Mouse (Mus musculus) retina, embryonic 14.5 days (tissue): Measurements from ENCODE around the gene Prok2.

Experiments
- DNase-seq: peaks from one replicate; pipeline ENCODE4 v3.0.0-alpha.2; 2015; ENCODE audit warnings: low spot score

The Prok2 gene

DNA sequence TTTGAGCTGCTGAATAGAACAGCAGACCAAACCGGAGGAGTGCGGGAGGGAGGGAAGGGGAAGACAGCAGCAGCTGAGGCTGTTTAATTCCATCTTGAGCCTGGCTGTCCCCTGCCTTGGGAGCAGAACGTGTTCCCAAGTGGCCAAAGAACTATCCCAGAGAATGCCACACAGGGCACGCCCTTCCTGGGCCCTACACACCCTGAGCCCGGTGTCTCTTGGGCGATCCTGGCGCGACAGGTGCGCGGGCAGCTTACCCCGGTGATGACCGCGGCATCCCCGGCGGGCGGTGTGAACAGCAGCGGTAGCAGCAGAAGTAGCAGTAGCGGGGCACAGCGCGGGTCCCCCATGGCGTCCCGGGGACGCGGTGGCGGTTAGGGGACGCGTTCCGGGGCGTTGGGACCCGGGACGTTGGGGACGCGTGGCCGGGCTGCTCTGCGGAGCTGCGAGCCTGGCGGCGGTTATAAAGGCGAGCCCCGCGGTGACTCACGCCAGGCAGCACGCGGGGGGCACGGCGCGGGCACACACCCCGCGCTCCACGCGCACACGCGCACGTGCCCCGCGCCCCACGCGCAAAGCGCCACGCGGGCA, at the start of gene Prok2:
Gene Prok2 (minus strand): TSS at position 422 of the 591 bp plus-strand sequence.
- DNase-seq, result peak; percentile 45

DNA sequence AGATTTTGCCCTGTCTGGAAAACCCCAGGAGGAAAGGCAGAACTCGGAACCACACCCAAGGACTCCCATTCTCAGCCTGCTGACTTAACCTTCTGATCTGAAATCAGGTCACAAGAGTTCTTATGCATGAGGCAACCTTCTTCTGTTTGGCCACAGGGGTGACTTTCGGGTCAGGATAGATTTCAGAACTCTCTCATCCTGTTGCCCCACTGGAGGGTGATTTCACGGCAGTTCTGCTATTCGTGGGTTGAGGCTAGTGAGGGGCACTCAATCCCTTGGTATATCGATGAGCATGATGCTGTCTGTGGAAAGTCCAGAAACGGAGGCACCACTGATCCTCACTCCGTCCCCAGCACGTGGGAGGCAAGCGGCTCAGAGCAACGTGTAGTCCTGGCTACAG, 48.5 kb upstream of the Prok2 start:
- no peak for DNase-seq

DNA sequence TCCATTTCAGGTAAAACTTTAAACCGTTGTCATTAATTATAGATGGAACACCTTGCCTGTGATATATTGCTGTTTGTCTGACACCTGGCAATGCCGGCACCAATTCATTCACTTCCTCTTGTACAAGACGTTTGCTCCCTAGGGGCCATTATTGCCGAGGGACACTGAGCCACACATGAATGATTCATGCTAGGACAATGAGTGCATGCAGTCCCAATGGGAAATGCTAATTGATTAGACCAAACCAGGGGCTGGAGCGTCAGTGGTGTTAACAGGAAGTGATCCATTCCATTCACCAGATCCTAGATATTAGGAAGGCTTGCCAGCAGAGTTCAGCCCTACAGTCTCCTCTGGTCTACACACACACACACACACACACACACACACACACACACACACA, 42.3 kb upstream of the Prok2 start:
- DNase-seq, result peak; percentile 13

- no peak for DNase-seq
Measured at GRCm38 (mm10) chr6:99764916-99765315, 38.7 kb upstream of the Prok2 start.

DNA sequence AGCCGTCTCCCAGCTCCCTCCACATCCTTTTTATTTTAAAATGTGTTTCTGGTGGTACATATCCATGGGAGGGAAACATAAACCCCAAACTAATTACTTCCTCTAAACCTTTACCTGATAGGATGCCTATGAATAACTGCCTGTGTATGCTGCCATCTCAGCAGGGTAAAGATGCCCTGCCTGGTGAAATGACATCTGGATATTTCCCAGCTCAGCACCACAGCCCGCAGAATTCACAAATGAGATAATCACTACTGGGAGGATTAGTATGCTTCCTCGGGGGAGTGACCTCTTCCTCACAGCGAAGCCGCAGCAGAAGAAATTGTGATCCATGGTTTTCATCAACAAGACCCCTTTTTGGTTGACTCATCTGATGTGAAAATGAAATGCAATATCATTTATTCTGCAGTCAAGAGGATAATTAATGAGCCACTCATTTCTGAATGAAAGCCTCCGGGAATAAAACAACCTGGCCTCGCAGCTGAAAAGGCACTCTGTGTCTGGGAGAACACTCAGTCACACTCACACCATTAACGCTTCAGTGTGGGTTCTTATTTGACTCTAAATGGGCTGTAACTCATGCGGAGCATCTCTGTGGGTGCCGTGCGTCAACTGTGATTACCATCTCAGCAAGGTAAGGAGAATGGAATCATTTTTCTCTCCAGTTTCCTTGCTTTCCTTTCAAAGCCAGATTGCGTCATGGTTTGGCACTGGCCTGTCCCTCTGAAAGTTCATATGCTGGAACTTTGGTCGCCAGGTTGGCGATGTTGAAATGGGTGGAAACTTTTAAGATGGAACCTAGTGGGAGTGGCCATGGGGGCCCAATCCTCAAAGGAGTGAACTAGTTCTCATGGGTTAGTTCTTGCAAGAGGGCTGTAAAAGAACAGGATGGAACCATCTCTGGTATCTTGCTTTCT, 36.1 kb upstream of the Prok2 start:
- peak; percentile 18 for DNase-seq

DNA sequence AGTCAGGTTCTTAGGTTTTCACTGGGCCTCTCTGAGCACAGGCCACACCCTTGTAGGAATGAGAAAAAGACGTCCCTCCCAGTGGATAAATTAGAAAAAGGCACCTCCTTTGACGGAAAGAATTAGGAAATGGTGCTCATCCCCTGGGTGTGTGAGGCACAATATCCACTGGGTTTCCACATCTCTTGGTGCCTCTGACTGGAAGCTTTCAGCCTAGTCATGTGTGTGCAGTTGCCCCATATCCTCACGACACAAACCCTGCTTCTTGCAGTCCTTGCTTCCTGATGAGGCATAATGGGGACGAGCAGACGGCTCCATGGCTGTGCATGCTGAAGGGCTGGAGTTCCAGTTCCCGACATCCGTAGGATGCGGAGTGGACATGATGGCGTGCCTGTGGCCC, 29.9 kb upstream of the Prok2 start:
- DNase-seq, result no peak

DNA sequence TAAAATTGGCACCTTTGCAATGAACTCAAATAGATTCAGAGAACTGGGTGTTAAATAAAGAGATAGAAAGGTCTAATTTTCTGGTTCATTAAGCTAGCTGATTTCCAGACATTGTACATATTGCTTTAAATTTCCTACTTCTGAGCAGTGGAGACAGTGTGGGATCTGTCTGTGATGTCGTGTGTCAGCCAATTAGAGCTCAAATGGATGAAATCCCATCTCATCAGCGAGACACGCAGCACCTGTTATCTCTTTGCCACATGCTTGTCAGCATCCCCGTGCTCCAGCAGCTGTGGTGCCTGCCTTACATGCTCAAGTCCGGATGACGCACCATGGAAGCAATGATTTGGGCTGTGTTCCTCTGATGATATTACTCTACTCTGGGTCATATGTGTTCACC, 25.1 kb upstream of the Prok2 start:
- DNase-seq, result no peak

- no peak for DNase-seq
Measured at GRCm38 (mm10) chr6:99746275-99746674, 20.1 kb upstream of the Prok2 start.

DNA sequence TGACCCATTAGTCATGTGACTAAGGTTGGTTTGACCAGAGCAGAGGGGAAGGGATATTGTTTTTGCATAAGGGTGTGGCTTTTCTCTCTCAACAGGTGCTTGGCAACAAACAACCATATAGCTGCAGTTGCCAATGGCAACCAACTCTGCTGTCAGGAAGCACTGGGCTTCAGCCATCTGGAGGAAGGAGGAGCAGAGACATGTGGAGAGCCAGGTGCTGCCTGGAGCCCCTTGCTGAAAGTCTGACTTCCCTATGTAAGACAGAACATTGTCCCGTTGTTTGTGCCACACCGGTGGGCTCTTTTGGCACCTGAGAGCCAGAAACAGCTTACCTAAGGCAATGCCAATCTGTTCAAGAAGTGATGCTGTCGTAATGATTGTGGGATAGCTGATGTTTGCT, 16.7 kb upstream of the Prok2 start:
- DNase-seq, result no peak

DNA sequence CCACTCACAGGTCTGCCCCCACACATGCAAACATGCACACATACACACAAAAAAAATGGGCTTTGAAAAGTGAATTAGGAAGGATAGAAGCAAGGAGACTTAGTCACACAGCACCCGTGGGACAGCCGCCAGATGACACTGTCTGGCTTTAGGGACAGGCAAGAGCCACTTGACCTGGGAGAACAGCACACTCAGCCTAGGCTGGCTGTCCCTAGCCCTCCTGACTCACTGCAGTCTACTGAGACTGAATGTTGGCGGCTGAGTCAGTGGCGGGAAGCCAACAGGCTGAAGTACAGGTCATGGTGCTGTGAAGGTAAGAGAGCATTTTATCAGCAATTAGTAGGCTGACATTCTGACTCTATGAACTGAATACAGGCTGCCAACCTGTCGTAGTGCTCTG, 8.5 kb upstream of the Prok2 start:
- DNase-seq, result no peak

- DNase-seq, result no peak
Measured at GRCm38 (mm10) chr6:99732673-99733072, 6.5 kb upstream of the Prok2 start.

DNA sequence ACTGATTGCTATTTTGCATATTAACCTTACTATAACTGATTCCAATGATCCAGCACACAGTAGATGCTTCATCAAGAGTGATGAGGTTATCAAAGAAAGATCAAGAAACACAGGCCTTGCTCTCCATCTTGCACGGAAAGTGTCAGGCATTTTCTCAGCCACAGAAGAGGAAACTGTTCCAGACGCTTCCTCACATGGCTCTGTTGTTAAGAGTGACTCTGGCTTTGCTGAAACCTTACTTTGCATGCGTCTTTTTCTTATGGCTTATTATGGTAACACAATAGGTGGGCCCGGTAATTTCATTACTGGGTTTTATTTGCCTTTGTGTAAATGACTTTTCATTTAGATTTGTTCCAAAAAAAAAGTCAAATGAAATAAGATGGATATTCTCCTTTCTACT, 5.7 kb upstream of the Prok2 start:
- DNase-seq, result no peak

DNA sequence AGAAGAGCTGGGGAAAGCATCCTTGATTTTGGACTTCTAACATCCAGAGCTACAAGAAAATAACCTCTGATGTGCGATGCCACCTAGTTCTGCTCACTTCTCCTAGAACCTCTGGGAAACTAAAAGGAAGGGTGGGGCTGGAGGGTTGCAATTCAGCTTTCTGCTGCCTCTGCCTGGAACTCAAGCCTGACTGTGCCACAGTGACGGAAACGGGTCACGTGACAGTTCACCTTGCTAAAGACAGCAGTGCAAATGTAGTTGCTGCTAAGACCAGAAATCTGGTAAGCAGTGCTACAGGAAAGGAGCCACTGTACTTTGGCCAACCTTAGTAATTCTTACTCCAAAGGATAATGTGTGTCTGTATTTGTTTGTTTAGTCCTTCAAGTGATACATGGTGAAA, 3.7 kb upstream of the Prok2 start:
- DNase-seq, result no peak

- DNase-seq, result peak; percentile 22
Measured at GRCm38 (mm10) chr6:99726576-99727303, 548 bp upstream of the Prok2 start.

- DNase-seq, result no peak
Measured at GRCm38 (mm10) chr6:99722390-99722789, 3.8 kb downstream of the Prok2 start.

GRCm38 (mm10) chr6:99721032-99721431, 5.2 kb downstream of the Prok2 start:
- no peak for DNase-seq

GRCm38 (mm10) chr6:99715913-99716312, 10.3 kb downstream of the Prok2 start:
- DNase-seq, result no peak

GRCm38 (mm10) chr6:99715191-99715590, 11.0 kb downstream of the Prok2 start:
- no peak for DNase-seq

- no peak for DNase-seq
Measured at GRCm38 (mm10) chr6:99713256-99713655, 12.9 kb downstream of the Prok2 start.

DNA sequence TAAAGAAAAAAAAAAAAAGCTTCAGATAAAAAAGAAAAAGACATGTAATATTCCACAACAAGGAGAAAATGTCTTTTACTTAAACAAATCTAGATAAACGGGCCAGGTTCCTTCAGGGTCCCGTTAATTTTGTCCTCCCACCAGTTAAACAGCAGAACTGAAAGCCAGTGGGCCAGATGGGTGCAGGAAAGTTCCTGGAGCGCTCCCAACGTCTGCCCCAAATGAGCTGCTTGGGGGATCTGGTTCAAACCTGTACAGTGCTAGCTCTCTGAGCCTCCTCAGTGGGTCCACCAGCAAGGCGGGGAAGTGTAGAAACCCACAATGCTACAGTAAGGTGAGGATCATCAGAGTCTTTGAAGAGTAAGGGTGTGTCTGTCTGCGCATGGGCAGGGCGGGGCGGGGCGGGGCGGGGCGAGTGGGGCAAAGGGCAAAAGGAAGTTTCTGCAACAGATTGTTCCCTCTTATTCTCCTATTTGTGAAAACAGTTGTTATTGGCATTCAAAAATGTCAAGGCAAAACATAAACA, 14.6 kb downstream of the Prok2 start:
- DNase-seq, result no peak

- DNase-seq, result no peak
Measured at GRCm38 (mm10) chr6:99700484-99700883, 25.7 kb downstream of the Prok2 start.
